Mouse (Mus musculus) limb, embryonic 15.5 days (tissue): Measurements from ENCODE around the gene Tmem88. TPM values are rescaled to one million over a fixed set of nuclear protein-coding genes. Genes with fewer than 3 reads are reported as not detected.
"Not testable (repeated sequence)": the region's sequence is repeated elsewhere in the genome, so short reads cannot be mapped to it uniquely, and the experiment has no call there.

ENCODE experiments used
- ATAC-seq: fragments of 200-750 bp; cut with Nextera tagmentation; 2 replicates; pipeline ENCODE4 v1.8.0; 2017; ENCODE audit warnings: low read depth, moderate TSS enrichment; ENCODE audit not compliant: insufficient number of reproducible peaks, low FRiP score, low TSS enrichment
- H3K27ac ChIP-seq: fragments of 300-500 bp; sonication (generic); 2 replicates; pipeline ENCODE4 v1.5.1; 2015; ENCODE audit warnings: moderate library complexity, mild to moderate bottlenecking, inconsistent platforms
- H3K27me3 ChIP-seq: fragments of 300-500 bp; sonication (generic); 2 replicates; pipeline ENCODE4 v1.6.1; 2015; ENCODE audit warnings: inconsistent platforms
- H3K36me3 ChIP-seq: fragments of 300-500 bp; sonication (generic); 2 replicates; pipeline ENCODE4 v1.6.1; 2015; ENCODE audit warnings: inconsistent platforms
- H3K4me1 ChIP-seq: fragments of 300-500 bp; sonication (generic); 2 replicates; pipeline ENCODE4 v1.6.1; 2015; ENCODE audit warnings: inconsistent platforms
- H3K4me2 ChIP-seq: fragments of 300-500 bp; sonication (generic); 2 replicates; pipeline ENCODE4 v1.6.1; 2015; ENCODE audit warnings: mild to moderate bottlenecking, inconsistent platforms
- H3K4me3 ChIP-seq: fragments of 300-500 bp; sonication (generic); 2 replicates; pipeline ENCODE4 v1.5.1; 2015; ENCODE audit warnings: mild to moderate bottlenecking, inconsistent platforms
- H3K9ac ChIP-seq: fragments of 300-500 bp; sonication (generic); 2 replicates; pipeline ENCODE4 v1.6.1; 2015; ENCODE audit warnings: inconsistent platforms
- H3K9me3 ChIP-seq: fragments of 300-500 bp; sonication (generic); 2 replicates; pipeline ENCODE4 v1.6.1; 2016; ENCODE audit warnings: inconsistent platforms
- WGBS: fragments of 180-500 bp; shearing (Covaris S2); methylation state at CpG from one replicate; pipeline ENCODE4 v1.1.7; 2015; 5-methylcytosine and 5-hydroxymethylcytosine counted together
- polyA plus RNA-seq: library from polyadenylated mRNA; unstranded; fragments of >200 nt; fragmentation: Nextera tagmentation; extraction: Ambion mirVana; gene quantifications from 2 replicates; pipeline ENCODE4 v1.2.1, GENCODE M21; 2015

The Tmem88 gene
- polyA plus RNA-seq, 1 experiment from 2014 or later = 18.8 TPM

- peaks cover 9% of the 10 kb centered on the region; the same call in 1 of the 2 replicates for H3K27me3 ChIP-seq
- H3K36me3 ChIP-seq = peaks cover 58% of the 10 kb centered on the region
- peaks cover 48% of the 10 kb centered on the region for H3K4me1 ChIP-seq
- no peak overlapping the region for H3K9ac ChIP-seq
- ATAC-seq = no peak
- H3K9me3 ChIP-seq = no peaks in the 10 kb centered on the region
- 77% methylated on average over 25 of the region's 25 CpGs for WGBS
- no peak overlapping the region for H3K4me3 ChIP-seq
- H3K27ac ChIP-seq = peak overlapping the region; percentile 27; the same call in 1 of the 2 replicates
- no peak overlapping the region for H3K4me2 ChIP-seq
These were observed 2.2 kb upstream of the Tmem88 start for GRCm38 (mm10) chr11:69400083-69400850.

- H3K27ac ChIP-seq = peak overlapping the region; percentile 27; the same call in 1 of the 2 replicates
- H3K27me3 ChIP-seq = peaks cover 9% of the 10 kb centered on the region; the same call in 1 of the 2 replicates
- peaks cover 50% of the 10 kb centered on the region for H3K36me3 ChIP-seq
- WGBS = 30% methylated on average over 65 of the region's 66 CpGs
- peaks cover 51% of the 10 kb centered on the region for H3K4me1 ChIP-seq
- H3K9me3 ChIP-seq = no peaks in the 10 kb centered on the region
- H3K9ac ChIP-seq = no peak overlapping the region
- ATAC-seq = no peak
- H3K4me2 ChIP-seq = 0 out of 2 replicates have a peak overlapping the region, but pooled peaks have one; percentile 20
- peak overlapping the region; percentile 15; the same call in 1 of the 2 replicates for H3K4me3 ChIP-seq
These were observed 1.4 kb upstream of the Tmem88 start for GRCm38 (mm10) chr11:69399201-69400082.

- peaks cover 55% of the 10 kb centered on the region for H3K4me1 ChIP-seq
- peaks cover 42% of the 10 kb centered on the region for H3K36me3 ChIP-seq
- no peak overlapping the region for H3K9ac ChIP-seq
- H3K4me3 ChIP-seq = peak overlapping the region; percentile 70; the same call in 1 of the 2 replicates
- WGBS = 29% methylated on average over 21 of the region's 21 CpGs
- H3K27ac ChIP-seq = no peak overlapping the region
- H3K4me2 ChIP-seq = peak overlapping the region; percentile 25; the same call in 1 of the 2 replicates
- no peaks in the 10 kb centered on the region for H3K9me3 ChIP-seq
- ATAC-seq = no peak
- peaks cover 9% of the 10 kb centered on the region; the same call in 1 of the 2 replicates for H3K27me3 ChIP-seq
These were observed 609 bp upstream of the Tmem88 start for GRCm38 (mm10) chr11:69398486-69399200.

GRCm38 (mm10) chr11:69397581-69398057, 415 bp downstream of the Tmem88 start:
- Histone ChIP-seq H3K9me3 (no peaks in the 10 kb centered on the region), H3K27me3 (peaks cover 9% of the 10 kb centered on the region; the same call in 1 of the 2 replicates), H3K4me2 (peak overlapping the region; percentile 25; the same call in 1 of the 2 replicates), H3K4me3 (peak overlapping the region; percentile 70), H3K9ac (0 out of 2 replicates have a peak overlapping the region, but pooled peaks have one; percentile 29), H3K27ac (peak overlapping the region; percentile 99), H3K4me1 (peaks cover 55% of the 10 kb centered on the region), H3K36me3 (peaks cover 32% of the 10 kb centered on the region)
- 17% methylated on average over 24 of the region's 24 CpGs for WGBS
- no peak for ATAC-seq

- 41% methylated on average over 11 of the region's 11 CpGs for WGBS
- peaks cover 55% of the 10 kb centered on the region for H3K4me1 ChIP-seq
- H3K36me3 ChIP-seq = peaks cover 27% of the 10 kb centered on the region
- no peaks in the 10 kb centered on the region for H3K9me3 ChIP-seq
- H3K4me2 ChIP-seq = peak overlapping the region; percentile 62
- peak overlapping the region; percentile 70 for H3K4me3 ChIP-seq
- H3K9ac ChIP-seq = no peak overlapping the region
- peaks cover 9% of the 10 kb centered on the region; the same call in 1 of the 2 replicates for H3K27me3 ChIP-seq
- no peak for ATAC-seq
- H3K27ac ChIP-seq = peak overlapping the region; percentile 99; the same call in 1 of the 2 replicates
These were observed 1.3 kb downstream of the Tmem88 start for GRCm38 (mm10) chr11:69396772-69397171.

- Histone ChIP-seq H3K9me3 (no peaks in the 10 kb centered on the region), H3K9ac (peak overlapping the region; percentile 93), H3K4me3 (peak overlapping the region; percentile 70), H3K27me3 (peaks cover 7% of the 10 kb centered on the region; the same call in 1 of the 2 replicates), H3K36me3 (peaks cover 17% of the 10 kb centered on the region), H3K4me2 (peak overlapping the region; percentile 62), H3K27ac (peak overlapping the region; percentile 99), H3K4me1 (peaks cover 49% of the 10 kb centered on the region)
- under 1% methylated on average over 48 of the region's 48 CpGs for WGBS
- peak; percentile 89 for ATAC-seq
These were observed 2.2 kb downstream of the Tmem88 start for GRCm38 (mm10) chr11:69395634-69396373.

- peak; percentile 76 for ATAC-seq
These were observed 2.8 kb downstream of the Tmem88 start, which contains the start of the genes Naa38 and Cyb5d1 for GRCm38 (mm10) chr11:69395235-69395633. Naa38 (plus strand) TSS chr11:69395487. Cyb5d1 (minus strand) TSS chr11:69395631.

GRCm38 (mm10) chr11:69394591-69395167, 3.4 kb downstream of the Tmem88 start:
- Histone ChIP-seq H3K27ac (peak overlapping the region; percentile 99), H3K9ac (peak overlapping the region; percentile 60), H3K4me3 (peak overlapping the region; percentile 70), H3K4me1 (peaks cover 46% of the 10 kb centered on the region), H3K4me2 (peak overlapping the region; percentile 62)
- H3K36me3 ChIP-seq, ATAC-seq, H3K9me3 ChIP-seq, H3K27me3 ChIP-seq: not testable (repeated sequence)
- under 1% methylated on average over 31 of the region's 31 CpGs for WGBS

More at GRCm38 (mm10) chr11:69395235-69395633, 2.8 kb downstream of the Tmem88 start, which contains the start of the genes Naa38 and Cyb5d1:
- H3K4me3 ChIP-seq = peak within 1 kb of the TSS; percentile 70
- peaks cover 11% of the 10 kb centered on the region for H3K36me3 ChIP-seq
- not testable (repeated sequence) for H3K27me3 ChIP-seq, H3K9me3 ChIP-seq
- peak within 1 kb of the TSS; percentile 62 for H3K4me2 ChIP-seq
- peak within 1 kb of the TSS; percentile 93 for H3K9ac ChIP-seq
- peaks cover 47% of the 10 kb centered on the region for H3K4me1 ChIP-seq
- peak within 1 kb of the TSS; percentile 99 for H3K27ac ChIP-seq
- WGBS = under 1% methylated on average over 24 of the region's 24 CpGs

GRCm38 (mm10) chr11:69390400-69391034, 7.5 kb downstream of the Tmem88 start:
- ATAC-seq = 0 out of 2 replicates have a peak, but pooled peaks have one; percentile 10
- 52% methylated on average over 10 of the region's 10 CpGs for WGBS
- Histone ChIP-seq H3K36me3 (peaks cover 7% of the 10 kb centered on the region; the same call in 1 of the 2 replicates), H3K4me3 (no peak overlapping the region), H3K9me3 (no peaks in the 10 kb centered on the region), H3K27ac (no peak overlapping the region), H3K27me3 (no peaks in the 10 kb centered on the region), H3K4me1 (peaks cover 12% of the 10 kb centered on the region), H3K9ac (no peak overlapping the region), H3K4me2 (no peak overlapping the region)
